Mouse (Mus musculus) ovary, postnatal 14 days (tissue): Measurements from ENCODE around the gene Zbtb20.

Source experiments
- DNase-seq: peaks from one replicate; pipeline ENCODE4 v3.0.0; 2022; ENCODE audit warnings: low spot score

Zbtb20 gene

DNA sequence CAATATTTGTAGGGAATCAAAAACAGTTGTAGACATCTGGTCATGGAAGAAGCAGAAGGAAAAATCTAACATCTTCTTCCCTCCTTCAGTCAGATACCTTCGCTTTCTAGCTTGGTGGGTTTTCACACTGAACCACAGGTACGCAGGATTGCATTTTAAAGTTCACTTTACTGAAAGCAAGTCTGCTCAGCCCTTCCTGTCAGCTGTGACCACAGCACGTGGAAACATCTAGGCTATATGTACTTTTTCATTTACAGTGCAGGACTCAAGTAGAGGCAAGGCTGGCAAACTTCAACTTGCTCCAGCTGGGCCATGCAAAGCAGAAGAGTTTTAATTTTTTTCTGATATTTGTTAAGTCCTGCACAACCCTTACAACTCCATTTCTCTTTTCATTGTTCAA lies 424.7 kb downstream of the Zbtb20 start:
- no peak for DNase-seq

DNA sequence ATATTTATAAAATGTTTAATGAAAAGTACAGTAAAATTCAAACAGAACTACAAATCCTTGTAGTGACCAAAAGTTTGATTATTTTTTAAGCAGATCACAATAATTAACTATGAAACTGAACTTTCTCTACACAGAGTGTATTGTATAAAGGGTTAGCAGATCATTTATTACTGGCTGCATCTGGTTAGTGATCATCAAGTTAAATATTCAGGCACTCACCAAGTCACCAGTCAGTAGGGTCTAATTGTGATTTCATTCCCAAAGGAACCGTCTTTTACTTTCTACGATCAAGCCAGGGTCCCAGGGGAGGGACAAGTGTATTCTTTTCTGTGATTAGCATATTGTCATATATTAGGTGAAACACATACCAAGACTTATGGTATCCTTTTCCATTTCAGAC lies 426.5 kb downstream of the Zbtb20 start:
- no peak for DNase-seq

DNA sequence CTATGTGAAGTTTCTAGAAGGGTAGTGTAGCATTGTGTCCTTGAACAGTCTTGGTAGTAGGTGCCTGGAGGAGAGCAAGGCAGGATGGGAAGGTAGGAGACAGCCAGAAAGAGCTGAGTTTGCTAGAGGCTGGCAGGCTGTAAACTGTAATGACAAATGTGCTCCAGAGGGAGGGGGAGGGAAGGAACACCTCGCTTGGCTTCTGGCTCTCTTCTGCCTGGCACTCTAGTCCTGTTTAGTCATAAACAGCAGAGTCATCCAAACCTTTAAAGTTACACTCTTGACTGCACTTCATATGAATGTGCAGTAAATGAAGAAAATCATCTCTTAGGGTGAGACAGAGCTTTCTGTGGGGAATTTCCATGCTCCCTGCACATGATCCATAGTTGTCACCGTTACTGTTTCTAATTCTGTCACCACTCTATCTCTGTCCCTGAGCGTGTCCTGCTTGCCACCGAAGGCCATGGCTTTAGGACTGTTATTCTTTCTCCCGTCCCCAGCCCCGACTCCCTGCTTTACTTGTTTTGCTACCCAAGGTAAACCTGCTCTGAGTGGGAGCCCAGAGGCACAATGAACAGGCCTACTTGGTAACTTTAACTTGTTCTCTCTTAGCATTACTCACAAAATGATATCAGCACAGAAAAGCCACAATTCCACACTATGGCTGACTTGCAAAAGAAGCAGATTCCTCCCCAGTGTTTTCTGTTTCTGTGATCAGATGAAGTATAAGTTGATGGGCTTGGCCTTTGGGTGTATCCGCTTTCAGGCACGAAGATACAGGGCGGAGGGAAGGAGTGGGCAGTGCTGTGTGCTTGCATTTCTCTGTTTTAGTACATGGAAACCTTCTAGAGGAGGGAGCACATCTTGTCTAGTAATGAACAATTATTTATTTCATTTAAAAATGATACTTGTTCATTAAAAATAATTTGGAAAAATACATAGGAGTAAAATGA lies 427.8 kb downstream of the Zbtb20 start:
- peak; percentile 14 for DNase-seq

DNA sequence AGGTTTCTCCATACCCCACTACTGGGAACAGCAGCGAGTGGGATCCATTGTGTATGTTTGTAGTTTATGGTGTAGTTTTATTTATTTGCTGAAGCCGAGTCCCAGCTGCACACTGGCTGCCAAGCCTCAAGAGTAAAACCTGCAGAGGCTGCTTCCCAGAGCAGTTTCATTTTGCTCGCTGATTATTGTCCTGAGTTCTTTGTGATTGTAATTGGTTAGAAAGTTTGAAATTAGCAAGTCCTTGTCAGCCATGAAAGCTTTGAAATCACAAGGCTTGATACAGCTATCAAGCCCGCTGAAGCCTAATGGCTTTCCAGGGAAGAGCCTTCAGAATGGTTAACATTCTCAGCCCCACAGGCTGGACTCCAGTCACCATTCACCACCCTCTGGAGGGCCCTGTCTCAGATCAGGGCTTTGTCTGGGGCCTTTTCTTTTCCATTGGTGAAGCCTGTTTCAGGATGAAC lies 434.3 kb downstream of the Zbtb20 start:
- no peak for DNase-seq

DNA sequence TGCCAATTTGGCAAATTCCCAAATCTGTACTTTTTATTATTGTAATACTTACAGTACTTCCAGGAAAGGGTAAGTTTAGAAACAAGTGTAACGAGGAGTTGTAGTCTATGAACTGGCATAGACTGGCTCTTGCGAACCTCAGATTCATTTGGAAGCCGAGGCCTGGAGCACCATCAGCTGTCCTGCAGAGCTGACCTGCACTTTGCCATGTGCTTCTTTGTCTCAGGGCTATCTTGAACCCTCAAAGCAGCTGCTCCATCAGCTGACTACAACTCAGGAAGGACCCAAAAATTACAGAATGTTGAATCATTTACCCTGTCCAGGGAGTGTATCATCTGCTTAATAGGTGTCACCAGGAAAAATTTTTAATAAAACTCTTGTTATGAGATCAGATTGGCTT lies 448.3 kb downstream of the Zbtb20 start:
- DNase-seq: no peak

DNA sequence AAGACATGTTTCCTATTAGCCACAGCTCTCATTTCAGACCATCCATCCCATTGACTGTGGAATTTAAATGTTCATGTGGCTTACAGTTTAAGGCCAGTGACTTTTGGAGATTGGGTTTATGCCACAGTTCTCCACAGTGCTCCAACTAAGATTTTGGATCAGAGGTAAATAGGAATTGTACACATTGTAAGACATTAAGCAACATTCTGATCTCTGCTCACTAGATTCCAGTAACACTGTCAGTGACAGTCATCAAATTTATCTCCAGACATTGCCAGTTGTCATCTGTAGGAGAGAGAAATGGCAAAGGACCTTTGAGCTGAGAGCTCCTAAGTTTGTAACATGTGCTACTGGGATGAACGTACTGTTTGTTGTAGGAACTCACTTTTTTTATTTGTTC lies 452.5 kb downstream of the Zbtb20 start:
- DNase-seq: no peak

DNA sequence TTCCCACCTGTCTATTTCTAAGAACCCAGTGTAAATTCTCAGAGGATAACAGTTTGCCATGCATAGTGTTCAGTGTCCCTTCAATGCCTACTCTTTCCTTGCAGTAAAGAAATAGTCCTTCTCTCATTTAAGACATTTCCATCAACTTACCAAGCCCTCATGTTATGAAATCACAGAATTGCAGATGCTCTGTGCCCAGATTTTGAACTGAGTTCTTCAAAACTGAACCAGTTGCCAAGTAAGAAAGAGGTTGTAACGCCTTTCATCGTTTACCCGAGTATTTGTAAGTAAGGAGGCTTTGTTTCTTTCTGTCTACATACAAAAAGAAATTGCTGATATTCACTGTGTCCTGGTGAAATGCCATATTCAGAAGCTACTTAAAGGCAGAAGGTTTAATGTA lies 454.5 kb downstream of the Zbtb20 start:
- no peak for DNase-seq

DNA sequence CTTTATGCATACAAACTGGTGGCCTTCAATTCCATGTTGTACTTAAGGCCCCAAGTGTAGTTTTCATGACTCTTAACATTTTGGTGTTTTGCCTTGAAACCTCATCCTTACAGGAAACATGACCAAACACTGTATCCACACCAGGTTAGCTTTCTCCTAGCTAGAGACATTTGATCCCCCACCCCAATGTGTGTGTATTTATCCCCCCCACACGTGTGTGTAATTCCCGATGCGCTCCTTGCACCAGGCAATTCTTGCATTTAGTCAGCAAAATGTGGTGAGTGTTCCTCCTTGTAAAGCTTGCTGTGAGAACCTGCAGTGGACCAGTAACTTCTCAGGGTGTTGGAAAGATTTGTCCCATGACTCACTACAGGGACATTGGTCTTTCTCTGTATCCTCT lies 455.8 kb downstream of the Zbtb20 start:
- DNase-seq: no peak

DNA sequence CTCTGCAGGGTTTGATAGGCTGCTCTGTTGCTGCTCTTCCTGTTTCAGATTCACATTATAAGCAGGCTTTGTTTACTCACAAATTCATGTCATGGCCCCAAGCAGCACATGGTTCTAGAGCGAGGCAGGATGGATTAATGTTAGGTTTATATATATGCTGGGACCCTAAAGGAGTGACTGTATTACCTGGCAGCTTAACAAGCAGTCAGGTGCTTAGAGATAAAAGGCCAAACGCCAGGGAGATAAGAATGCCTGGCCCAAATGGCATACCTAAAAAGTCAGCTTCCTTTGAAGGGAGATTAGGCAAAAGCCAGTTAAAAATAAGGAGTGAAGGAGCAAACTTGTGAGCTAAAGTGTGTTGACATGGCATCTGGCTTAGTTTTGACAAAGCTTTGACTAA lies 457.1 kb downstream of the Zbtb20 start:
- DNase-seq: no peak

DNA sequence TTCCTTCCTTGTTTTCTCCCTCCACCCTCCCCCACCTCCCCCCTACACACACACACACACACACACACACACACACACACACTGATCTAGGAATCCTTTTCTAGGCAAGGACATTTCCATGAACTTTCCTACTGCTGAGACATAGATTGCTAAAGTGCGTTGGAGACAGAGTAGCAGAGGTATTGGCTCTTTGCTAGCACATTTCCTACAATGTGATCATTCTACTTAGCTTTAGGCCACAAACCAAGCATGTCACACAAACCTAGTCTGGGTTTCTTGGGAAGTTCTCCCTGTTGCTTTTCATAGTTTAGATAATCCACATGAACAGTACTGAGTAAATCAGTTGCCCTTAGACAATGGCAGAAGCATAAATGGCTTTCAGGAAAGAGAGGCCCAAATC lies 457.6 kb downstream of the Zbtb20 start:
- no peak for DNase-seq

DNA sequence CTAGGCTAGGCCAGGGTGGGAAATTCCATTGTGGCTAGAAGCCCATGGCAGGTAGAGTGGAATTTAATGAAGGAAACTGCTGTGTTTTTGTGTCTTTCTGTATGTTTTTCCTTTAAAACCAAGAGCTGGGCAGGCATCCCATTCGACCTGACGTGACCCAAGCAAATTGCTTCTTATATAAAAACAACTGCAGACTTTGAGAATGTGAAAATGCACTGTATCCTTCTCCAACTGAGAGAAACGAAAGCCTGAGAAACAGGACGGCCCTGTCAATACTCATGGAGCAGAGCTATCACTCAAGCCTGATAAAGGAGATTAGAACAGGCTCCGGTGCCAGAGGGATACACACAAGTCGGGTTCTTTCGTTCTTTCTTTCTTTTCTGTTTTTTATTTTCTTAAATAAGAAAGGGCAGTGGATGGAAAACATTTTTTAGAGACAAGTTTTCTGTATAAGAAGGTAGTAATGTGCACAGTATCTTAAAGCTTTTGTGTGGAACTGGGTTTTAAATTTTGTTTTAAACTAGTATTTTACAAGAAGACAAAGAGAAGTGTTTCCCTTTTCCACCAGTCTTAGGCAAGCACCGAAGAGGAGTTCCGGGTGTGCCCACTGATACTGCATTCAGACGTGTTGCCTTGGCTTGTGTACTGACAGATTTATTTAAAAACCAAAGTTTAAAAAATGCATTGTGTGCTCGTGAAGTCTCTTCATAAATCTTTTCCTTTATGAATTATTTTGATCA lies 458.9 kb downstream of the Zbtb20 start:
- peak; percentile 9 for DNase-seq

DNA sequence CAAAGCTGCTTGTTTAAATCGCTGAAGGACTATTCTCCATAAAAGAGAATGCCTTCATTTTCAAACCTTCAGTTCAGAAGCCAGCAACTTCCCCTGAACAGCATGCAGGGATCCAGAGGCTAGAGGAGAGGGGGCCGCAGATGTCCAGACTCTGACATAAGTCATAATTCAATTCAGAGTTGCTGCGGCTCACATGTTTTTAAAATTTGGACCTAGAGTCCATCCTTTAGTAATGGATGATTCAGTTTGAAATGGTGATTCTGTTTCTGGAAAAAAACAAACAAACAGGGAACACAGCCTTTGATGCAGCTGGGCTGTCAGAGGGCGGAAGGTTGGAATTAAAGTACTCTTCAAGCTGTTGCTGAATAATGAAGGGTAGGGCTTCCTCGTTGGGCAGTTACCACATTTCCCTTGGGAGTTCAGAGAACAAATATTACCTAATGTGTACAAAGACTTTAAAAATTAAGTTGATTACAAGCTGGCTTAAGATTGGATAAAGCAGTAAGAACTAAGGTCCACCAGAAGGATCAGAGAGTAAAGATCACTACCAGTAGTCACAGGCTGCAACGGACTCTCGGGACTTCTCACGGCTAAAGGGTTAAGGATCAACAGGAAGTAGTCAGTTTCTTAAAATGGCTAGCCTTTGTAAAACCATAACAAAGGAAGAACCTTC lies 459.6 kb downstream of the Zbtb20 start:
- no peak for DNase-seq

DNA sequence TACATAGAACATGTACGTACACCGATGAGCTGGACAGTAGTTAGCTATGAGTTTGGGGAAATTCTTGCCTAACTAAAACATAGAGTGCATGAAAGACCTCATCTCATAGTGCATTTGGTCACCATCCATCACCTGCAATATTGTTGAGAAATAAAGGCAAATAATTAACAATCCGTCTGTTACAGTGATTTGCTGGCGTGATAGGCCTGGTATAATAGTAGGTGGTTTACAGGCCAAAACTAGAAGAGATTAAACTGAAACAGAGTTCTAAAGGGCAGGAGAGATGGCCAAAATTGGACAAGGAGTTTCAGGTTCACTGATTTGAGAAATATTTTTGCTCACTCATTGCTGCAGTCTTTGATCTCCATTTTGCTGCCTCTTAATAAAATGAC lies 460.1 kb downstream of the Zbtb20 start:
- no peak for DNase-seq

DNA sequence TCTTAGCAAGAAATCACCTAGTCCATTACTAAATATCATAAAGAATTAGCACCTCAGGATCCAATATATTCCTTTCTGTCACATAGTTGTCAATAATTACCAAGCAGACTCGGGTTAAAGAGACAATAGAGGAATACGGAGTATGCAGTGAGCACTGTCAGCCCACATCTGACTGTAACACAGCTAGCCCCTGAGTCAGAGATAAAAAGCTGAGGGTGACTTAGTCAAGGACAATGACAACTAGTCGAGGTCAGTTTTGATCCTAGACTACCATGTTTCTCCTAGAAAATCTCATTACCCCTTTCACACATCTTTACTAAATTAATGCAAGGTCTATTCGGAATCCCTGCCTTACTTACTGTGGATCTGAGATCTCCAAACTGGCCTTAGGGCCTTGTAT lies 465.0 kb downstream of the Zbtb20 start:
- no peak for DNase-seq

DNA sequence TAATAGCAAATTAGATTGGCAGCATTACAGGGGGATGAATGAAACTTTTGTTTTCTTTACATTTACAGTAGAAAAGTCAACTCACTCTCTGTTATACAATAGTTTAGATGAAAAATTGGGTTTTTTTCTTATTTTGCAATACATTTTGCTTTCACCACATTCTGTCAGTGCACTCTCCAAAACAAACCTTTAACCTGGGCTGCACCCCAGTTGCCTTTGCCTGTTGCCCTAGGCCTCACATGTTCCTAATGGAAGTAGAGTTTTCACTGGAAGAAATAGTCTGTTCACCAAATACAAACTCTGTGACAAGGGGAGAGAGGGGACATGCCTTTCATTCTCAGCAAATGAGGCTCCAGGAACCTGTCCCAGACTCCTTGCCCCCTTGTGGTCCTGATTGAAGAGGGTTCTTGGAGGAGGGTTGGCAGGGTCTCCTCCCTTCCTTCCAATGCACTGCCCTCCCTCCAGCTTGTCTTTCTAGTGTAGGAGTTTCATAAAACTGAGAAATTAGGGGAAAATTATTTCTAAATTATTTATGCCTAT lies 466.3 kb downstream of the Zbtb20 start:
- DNase-seq: no peak

DNA sequence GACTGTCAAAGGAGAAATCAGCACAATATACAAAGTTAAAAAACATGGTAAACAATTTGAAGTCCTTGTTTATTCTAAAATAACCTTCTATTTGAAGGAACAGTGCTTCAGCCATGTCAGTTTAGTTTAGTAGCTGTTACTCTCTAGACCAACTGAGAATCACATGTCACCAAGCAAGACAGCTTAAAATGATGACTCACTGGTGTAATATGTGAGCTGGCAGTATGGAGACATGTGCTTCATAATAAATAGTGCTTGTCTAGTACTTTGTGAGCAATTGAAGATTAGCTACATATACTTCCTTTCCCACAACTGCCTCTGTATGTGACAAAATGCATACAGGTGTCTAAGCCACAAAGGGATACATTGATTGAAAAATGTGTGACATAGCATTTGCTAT lies 470.4 kb downstream of the Zbtb20 start:
- DNase-seq: no peak

DNA sequence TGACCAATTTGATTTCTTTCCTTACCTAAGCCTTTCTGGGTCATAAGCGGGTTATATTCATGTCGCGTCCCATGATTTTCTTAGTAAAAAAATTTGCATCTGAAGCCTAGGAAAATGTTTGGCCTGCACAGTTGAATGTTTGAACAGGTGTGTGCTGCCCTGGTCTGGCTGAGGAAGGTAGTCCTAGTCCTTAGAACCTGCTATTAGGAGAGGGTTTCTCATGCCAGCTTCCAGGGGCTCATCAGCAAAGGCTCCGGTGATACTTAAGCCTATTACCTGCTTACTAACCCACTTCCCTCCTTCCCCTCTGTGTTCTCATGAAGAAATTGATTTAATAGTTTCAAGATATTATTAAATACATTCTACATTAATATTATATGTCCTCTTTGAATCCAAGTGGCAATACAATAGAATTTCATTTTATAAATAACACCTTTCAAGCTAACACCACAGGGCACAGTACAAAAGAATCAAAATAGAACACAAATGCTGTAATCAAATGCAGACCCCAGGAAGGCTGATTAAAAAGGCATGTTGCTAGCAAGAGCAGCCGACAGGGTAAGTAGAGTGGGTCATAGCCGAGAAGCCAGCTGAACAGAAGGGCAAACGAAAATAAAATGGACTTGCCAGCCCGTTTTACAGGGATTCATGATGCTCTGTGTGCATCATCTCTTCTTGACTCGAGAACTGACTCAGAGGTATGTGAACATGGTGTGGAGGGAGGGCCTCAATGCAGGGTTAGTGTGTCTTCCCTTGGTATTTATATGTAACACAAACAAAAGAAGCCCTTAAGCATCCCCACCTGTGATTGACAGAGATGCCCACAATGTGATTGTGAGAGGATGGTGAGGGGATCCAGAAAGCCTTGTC lies 480.3 kb downstream of the Zbtb20 start:
- DNase-seq: no peak

DNA sequence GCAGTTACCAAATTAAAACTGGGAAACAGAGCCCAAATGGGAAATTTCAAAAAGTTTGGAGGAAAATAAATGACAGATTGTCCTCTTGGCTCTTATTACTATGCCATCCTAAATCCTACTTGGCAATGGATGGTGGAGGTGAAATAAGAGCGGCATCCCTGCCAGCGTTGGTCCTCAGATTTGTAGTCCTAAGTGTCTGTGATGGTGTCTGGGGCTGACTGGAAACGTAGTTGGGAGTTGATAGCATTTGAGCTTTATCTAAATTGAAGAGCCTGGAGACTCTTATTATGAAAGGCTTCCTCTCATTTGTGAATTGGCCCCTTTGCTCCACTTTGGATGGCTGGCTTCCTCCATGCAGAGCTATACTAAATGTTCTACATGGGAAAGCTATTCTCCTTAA lies 483.9 kb downstream of the Zbtb20 start:
- DNase-seq: no peak

DNA sequence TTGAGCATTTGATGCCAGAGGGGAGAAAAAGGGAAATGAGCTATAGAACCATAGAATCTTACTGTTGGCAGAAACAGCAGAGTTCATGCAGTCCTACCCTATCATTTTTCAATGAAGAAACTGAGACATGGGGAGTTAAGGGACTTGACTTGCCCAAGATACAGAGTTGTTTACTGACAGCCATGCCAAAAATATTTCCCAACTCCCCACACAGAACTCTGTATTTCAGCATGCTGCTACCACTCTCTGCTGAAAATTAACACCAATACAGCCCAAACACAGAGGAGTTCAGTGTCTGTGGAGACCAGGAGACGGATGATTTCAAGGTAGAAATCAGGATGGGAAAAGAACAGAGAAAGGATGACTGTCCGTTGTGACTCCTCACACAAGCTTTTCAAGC lies 484.4 kb downstream of the Zbtb20 start:
- DNase-seq: no peak

DNA sequence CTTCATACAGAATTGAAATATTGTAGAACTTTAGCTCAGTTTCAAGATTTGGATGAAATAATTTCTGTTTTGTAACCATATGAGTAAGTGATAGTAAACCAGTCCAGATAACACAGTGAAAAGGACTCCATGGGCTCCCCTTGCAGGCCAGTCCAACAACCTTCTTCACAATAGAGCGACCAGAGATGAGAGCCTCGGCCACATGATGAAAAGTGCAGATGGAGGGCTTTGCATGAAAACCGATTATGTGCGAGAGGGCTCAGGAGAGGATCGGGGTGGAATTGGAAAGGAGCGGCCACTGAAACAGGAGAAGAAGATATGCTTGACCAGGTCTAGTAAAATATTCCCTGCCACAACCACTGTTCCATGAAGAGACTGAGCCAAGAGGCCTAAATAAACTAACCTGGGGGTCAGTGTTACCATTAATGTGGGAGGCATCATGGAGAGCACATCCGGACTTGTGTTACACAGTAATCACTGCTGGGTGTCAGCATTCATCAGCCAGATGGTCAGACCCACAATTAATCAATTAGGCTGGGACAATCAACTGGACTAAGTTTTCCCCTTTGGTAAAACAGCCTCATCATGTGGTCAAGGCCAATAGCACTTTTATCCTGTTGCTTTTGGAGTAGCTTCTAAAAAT lies 485.3 kb downstream of the Zbtb20 start:
- DNase-seq: no peak
